22 mouse cellular contexts compared by ENCODE assay signal in the genomic region with DNA sequence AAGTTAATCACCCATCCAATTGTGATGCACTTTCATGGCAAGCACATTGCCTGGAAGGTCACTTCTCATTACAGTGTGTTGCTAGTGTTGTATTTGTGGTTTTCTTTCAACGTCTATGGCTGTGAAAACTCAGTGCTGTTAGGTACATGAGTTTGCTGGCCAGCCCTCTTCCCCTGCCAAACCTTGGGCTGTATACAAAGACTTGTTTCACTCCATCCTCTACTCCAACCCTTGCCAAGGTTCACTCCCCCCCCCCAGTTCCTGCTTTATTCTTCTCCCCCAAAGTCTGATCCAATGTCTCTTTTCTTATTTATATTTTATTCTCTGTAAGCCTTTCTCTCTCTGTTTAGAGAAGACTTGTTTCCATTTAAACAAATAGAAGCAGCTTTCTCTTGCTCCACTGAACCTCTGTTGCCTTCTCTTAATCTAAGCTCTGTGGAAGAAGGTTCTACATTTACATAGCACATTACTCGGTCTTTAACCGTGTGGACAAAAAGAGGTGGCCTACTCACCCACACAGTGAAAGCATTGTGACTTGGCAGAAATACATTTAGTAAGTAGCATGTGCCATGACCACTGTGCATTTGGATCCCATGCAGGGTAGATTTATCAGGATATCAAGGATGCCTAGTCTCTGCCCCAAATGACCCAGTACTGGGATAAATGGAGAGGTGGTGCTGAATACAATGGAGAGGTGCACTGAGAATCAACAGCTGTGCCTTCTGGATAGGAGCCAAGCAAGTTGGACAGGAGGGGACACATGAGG.
DNase-seq lines count a peak whose midpoint lies in the region; ATAC-seq lines count a peak whose summit lies in the region.
"Had no signal": no experiment of that assay in that cellular context is flagged by ENCODE, and none has a peak within 500 bp of the region (broad histone marks: within the 10 kb centered on the region; RNA-seq: fewer than 3 reads in every experiment).

No protein-coding gene starts in this region.

- H3K4me1 ChIP-seq in hindbrain, embryonic 16.5 days (ENCODE audit: control insufficient read depth, insufficient read depth, low read depth, low read length) = no peaks in the 10 kb centered on the region; the same call in 1 of the 2 replicates
- H3K4me1 ChIP-seq in hindbrain, embryonic 10.5 days (replicated peaks) = peaks cover 7% of the 10 kb centered on the region; the same call in 1 of the 2 replicates
- peaks cover 7% of the 10 kb centered on the region; the same call in 1 of the 2 replicates for H3K4me1 ChIP-seq in midbrain, embryonic 15.5 days
- H3K4me1 ChIP-seq: intestine, embryonic 15.5 days; limb, embryonic 12.5 days had no signal

- H3K36me3 ChIP-seq in hindbrain, embryonic 16.5 days (ENCODE audit: control insufficient read depth, insufficient read depth, low read length) = no peaks in the 10 kb centered on the region
- no peaks in the 10 kb centered on the region for H3K36me3 ChIP-seq in hindbrain, embryonic 10.5 days
- no peaks in the 10 kb centered on the region for H3K36me3 ChIP-seq in midbrain, embryonic 15.5 days (replicated peaks)
- H3K36me3 ChIP-seq: intestine, embryonic 15.5 days; limb, embryonic 12.5 days; neural tube, embryonic 13.5 days had no signal

- intact Hi-C loops in left cerebral cortex, postnatal 4 days (cut with DNase I) = no loop called here

- peak; percentile 11 to 20 for DNase-seq in cerebellum, postnatal 10 days
- no peak for DNase-seq in cerebellum, adult 11 months
- no peak for DNase-seq in hindbrain, embryonic 10.5 days (ENCODE audit: low spot score)
- DNase-seq in Muller cell, postnatal 12 days (ENCODE audit: inconsistent ontology term) = peak; percentile 36
- no peak for DNase-seq in left cerebral cortex, postnatal 4 days
- DNase-seq: adrenal gland, postnatal 10 days; cerebellum, adult 9-10 months; gastrocnemius, adult 2 months; kidney, adult 8-10 months; kidney, postnatal 10 days; liver, postnatal 0 days; thymus, adult 18-20 months; thymus, postnatal 36 days had no signal

- no peak overlapping the region for H3K27ac ChIP-seq in hindbrain, embryonic 16.5 days (ENCODE audit: low read depth, low read length)
- no peak overlapping the region for H3K27ac ChIP-seq in hindbrain, embryonic 10.5 days
- H3K27ac ChIP-seq in midbrain, embryonic 15.5 days = no peak overlapping the region
- H3K27ac ChIP-seq: gastrocnemius, adult 2 months; intestine, embryonic 15.5 days; limb, embryonic 12.5 days; macrophage; neural tube, embryonic 13.5 days had no signal

- H3K4me3 ChIP-seq in hindbrain, embryonic 16.5 days (ENCODE audit: low read length) = no peak overlapping the region
- no peak overlapping the region for H3K4me3 ChIP-seq in hindbrain, embryonic 10.5 days
- H3K4me3 ChIP-seq in midbrain, embryonic 15.5 days = no peak overlapping the region
- H3K4me3 ChIP-seq: gastrocnemius, adult 2 months; intestine, embryonic 15.5 days; limb, embryonic 12.5 days; myocyte; neural tube, embryonic 13.5 days had no signal

- no peaks in the 10 kb centered on the region for H3K27me3 ChIP-seq in hindbrain, embryonic 16.5 days (replicated peaks; ENCODE audit: control insufficient read depth, insufficient read depth, low read length)
- no peaks in the 10 kb centered on the region for H3K27me3 ChIP-seq in hindbrain, embryonic 10.5 days (ENCODE audit: insufficient read depth, poor library complexity, severe bottlenecking)
- no peaks in the 10 kb centered on the region for H3K27me3 ChIP-seq in midbrain, embryonic 15.5 days (replicated peaks)
- H3K27me3 ChIP-seq: intestine, embryonic 15.5 days; limb, embryonic 12.5 days; neural tube, embryonic 13.5 days had no signal

- ATAC-seq in hindbrain, embryonic 16.5 days = peak; percentile 79
- 0 out of 2 replicates have a peak, but pooled peaks have one; percentile 63 for ATAC-seq in midbrain, embryonic 15.5 days (replicated peaks)
- ATAC-seq: liver, postnatal 0 days; lung, postnatal 0 days had no signal

- 45% methylated on average over 3 of the region's 3 CpGs for WGBS in hindbrain, embryonic 16.5 days
- 66% methylated on average over 3 of the region's 3 CpGs for WGBS in hindbrain, embryonic 10.5 days
- 45% methylated on average over 3 of the region's 3 CpGs for WGBS in midbrain, embryonic 15.5 days

- no peak overlapping the region for H3K4me2 ChIP-seq in hindbrain, embryonic 16.5 days (ENCODE audit: low read length)
- no peak overlapping the region for H3K4me2 ChIP-seq in midbrain, embryonic 15.5 days
- H3K4me2 ChIP-seq: intestine, embryonic 15.5 days; limb, embryonic 12.5 days; liver, embryonic 11.5 days; neural tube, embryonic 13.5 days had no signal

- no peaks in the 10 kb centered on the region for H3K9me3 ChIP-seq in hindbrain, embryonic 16.5 days (ENCODE audit: control insufficient read depth, low read length)
- H3K9me3 ChIP-seq in hindbrain, embryonic 10.5 days = no peaks in the 10 kb centered on the region
- no peaks in the 10 kb centered on the region for H3K9me3 ChIP-seq in midbrain, embryonic 15.5 days
- H3K9me3 ChIP-seq: intestine, embryonic 15.5 days; limb, embryonic 12.5 days; neural tube, embryonic 13.5 days had no signal

- H3K9ac ChIP-seq in hindbrain, embryonic 16.5 days (ENCODE audit: low read depth, low read length) = no peak overlapping the region
- no peak overlapping the region for H3K9ac ChIP-seq in midbrain, embryonic 15.5 days
- H3K9ac ChIP-seq: intestine, embryonic 15.5 days; limb, embryonic 12.5 days; liver, postnatal 0 days; neural tube, embryonic 13.5 days had no signal

Comparison
In these comparisons a context has a peak if more than half of its experiments do, and no peak if none do; other contexts are left out.
1. DNase-seq: peak in cerebellum, postnatal 10 days (2 of 2) and Muller cell, postnatal 12 days (single experiment); none in cerebellum, adult 11 months (single experiment), hindbrain, embryonic 10.5 days (single experiment) and left cerebral cortex, postnatal 4 days (single experiment).